Mouse (Mus musculus): ENCODE measurements at regions not wholly inside any gene's neighbourhood (a gene's known extent, or its start where the extent isn't known, plus 50 kb on each side); places are given as distances from the start of the nearest gene placed in this dataset.

DNA sequence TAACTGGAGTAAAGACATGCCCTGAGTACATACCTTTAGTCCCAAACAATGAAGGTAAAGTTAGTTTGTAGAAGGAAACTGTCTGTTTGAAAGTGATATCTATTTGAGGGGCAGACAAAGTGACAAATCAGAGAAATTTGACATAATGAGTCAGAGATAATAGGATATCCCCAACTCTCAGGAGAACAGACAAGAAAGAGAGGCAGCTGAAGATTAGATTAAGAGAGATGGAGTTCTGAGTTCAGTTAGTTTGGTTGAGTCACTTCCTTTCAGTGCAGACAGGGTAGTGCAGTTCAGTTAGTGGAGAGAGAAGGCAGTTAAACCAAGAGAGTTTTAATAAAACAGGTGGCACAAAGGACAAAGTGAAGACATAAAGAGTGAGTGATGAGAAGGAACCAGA, 477.4 kb upstream of the Diaph2 start:
- no peaks in the 10 kb centered on the region for H3K36me3 ChIP-seq (ENCODE audit: control insufficient read depth, insufficient read depth, low read length)
- H3K4me2 ChIP-seq (ENCODE audit: low read length), result no peak overlapping the region
- H3K27ac ChIP-seq (ENCODE audit: low read length), result no peak overlapping the region
- ATAC-seq, result no peak
- H3K9me3 ChIP-seq (replicated peaks; ENCODE audit: control insufficient read depth, low read length, poor library complexity, severe bottlenecking), result no peaks in the 10 kb centered on the region
- no peaks in the 10 kb centered on the region for H3K27me3 ChIP-seq (ENCODE audit: control insufficient read depth, insufficient read depth, low read depth, low read length)
- H3K4me1 ChIP-seq (ENCODE audit: control insufficient read depth, insufficient read depth, low read length), result no peaks in the 10 kb centered on the region
- H3K4me3 ChIP-seq (ENCODE audit: low read depth, low read length), result no peak overlapping the region
- H3K9ac ChIP-seq (ENCODE audit: low read depth, low read length), result no peak overlapping the region

DNA sequence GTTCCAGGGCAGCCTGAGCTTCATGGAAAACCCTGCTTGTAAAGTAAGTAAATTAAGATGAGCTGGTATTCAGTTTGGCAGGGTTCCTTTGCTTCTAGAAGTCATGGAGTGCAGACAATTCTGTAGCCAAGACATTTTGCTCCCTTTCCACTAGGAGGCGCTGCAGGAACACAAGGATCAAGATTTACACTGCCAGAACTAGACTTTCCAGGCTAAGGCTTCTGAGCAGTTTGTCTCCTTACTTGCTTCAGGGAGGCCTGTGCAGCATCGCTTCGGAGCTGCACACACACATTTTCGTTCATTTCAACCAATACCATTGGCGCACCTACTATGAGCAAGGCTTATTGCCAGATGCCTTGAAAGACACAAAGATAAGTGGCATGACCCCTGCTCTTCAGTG, 445.6 kb upstream of the Diaph2 start:
- WGBS, result 40% methylated on average over 5 of the region's 5 CpGs
- Histone ChIP-seq H3K9me3 (replicated peaks; ENCODE audit: control insufficient read depth, low read length, poor library complexity, severe bottlenecking) (no peaks in the 10 kb centered on the region), H3K9ac (ENCODE audit: low read depth, low read length) (no peak overlapping the region), H3K36me3 (ENCODE audit: control insufficient read depth, insufficient read depth, low read length) (no peaks in the 10 kb centered on the region), H3K4me2 (ENCODE audit: low read length) (no peak overlapping the region), H3K27ac (ENCODE audit: low read length) (no peak overlapping the region), H3K4me1 (ENCODE audit: control insufficient read depth, insufficient read depth, low read length) (no peaks in the 10 kb centered on the region), H3K4me3 (ENCODE audit: low read depth, low read length) (no peak overlapping the region), H3K27me3 (ENCODE audit: control insufficient read depth, insufficient read depth, low read depth, low read length) (no peaks in the 10 kb centered on the region)
- ATAC-seq, result peak; percentile 28; the same call in 1 of the 2 replicates

DNA sequence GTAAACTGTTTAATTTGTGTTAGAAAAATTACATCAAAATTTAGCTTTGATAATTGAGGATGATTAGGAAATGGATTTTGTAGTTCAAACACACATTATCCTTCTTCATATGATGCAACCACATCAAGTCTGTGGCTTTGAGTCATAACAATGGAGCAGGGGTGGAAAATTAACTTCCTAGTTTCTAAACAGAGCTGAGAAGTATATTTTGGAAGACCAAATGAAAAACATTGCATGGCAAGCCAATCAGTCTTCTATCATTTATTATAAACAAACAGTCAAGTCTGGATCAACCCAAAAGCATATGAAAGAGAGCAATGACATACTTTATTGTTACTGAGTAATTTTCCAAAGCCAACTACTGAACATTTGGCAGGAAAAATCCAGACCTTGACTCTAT, 440.2 kb upstream of the Diaph2 start:
- no peak overlapping the region for H3K27ac ChIP-seq (ENCODE audit: low read length)
- ATAC-seq, result no peak

DNA sequence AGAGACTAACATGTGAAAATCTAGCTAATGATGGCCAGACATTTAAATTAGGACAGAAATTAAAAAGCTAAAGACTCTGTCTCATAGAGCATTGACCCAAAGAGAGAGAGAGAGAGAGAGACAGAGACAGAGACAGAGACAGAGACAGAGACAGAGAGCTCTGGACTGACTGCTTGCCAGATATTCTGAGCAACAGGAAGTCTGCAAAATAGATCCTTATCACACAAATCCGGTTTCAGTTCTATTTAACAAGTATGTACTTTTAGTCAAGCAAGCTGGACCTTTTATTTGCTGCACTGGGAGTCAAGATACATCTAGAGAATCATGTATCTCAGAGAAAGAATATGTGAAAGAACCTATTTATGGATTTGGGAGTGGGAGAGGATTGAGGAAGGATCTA, 420.1 kb upstream of the Diaph2 start:
- ATAC-seq, result no peak
- Histone ChIP-seq H3K9me3 (replicated peaks; ENCODE audit: control insufficient read depth, low read length, poor library complexity, severe bottlenecking) (no peaks in the 10 kb centered on the region), H3K27ac (ENCODE audit: low read length) (no peak overlapping the region), H3K4me2 (ENCODE audit: low read length) (no peak overlapping the region), H3K4me1 (ENCODE audit: control insufficient read depth, insufficient read depth, low read length) (no peaks in the 10 kb centered on the region), H3K27me3 (ENCODE audit: control insufficient read depth, insufficient read depth, low read depth, low read length) (no peaks in the 10 kb centered on the region), H3K9ac (ENCODE audit: low read depth, low read length) (no peak overlapping the region), H3K4me3 (ENCODE audit: low read depth, low read length) (no peak overlapping the region), H3K36me3 (ENCODE audit: control insufficient read depth, insufficient read depth, low read length) (no peaks in the 10 kb centered on the region)
- 84% methylated on average over 1 of the region's 1 CpGs for WGBS

More for the DNA sequence above, 440.2 kb upstream of the Diaph2 start:
- no peaks in the 10 kb centered on the region for H3K9me3 ChIP-seq (replicated peaks; ENCODE audit: control insufficient read depth, low read length, poor library complexity, severe bottlenecking)
- H3K36me3 ChIP-seq (ENCODE audit: control insufficient read depth, insufficient read depth, low read length), result no peaks in the 10 kb centered on the region
- H3K27me3 ChIP-seq (ENCODE audit: control insufficient read depth, insufficient read depth, low read depth, low read length), result no peaks in the 10 kb centered on the region
- H3K4me2 ChIP-seq (ENCODE audit: low read length), result no peak overlapping the region
- H3K4me1 ChIP-seq (ENCODE audit: control insufficient read depth, insufficient read depth, low read length), result no peaks in the 10 kb centered on the region
- no peak overlapping the region for H3K4me3 ChIP-seq (ENCODE audit: low read depth, low read length)
- no peak overlapping the region for H3K9ac ChIP-seq (ENCODE audit: low read depth, low read length)

DNA sequence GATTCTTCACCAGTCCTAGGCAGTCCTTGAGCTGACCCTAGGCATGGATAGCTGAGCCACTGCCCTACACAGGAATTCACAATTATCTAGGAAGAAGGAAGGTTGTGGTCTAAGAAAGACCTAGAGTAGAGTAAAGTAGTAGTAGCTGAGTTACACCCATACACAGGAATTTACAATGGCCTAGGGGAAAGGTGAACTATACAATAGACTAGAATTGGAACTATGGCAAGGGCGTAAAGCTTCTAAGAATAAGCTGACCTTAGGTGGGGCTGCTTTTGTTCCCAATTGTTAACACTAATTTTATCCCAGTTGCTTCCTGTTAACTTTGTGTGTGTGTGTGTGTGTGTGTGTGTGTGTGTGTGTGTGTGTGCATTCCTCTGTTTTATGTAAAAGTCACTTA, 416.7 kb upstream of the Diaph2 start:
- Histone ChIP-seq H3K27ac (ENCODE audit: low read length) (no peak overlapping the region), H3K27me3 (ENCODE audit: control insufficient read depth, insufficient read depth, low read depth, low read length) (no peaks in the 10 kb centered on the region), H3K36me3 (ENCODE audit: control insufficient read depth, insufficient read depth, low read length) (no peaks in the 10 kb centered on the region), H3K9ac (ENCODE audit: low read depth, low read length) (no peak overlapping the region), H3K4me1 (ENCODE audit: control insufficient read depth, insufficient read depth, low read length) (no peaks in the 10 kb centered on the region), H3K9me3 (replicated peaks; ENCODE audit: control insufficient read depth, low read length, poor library complexity, severe bottlenecking) (no peaks in the 10 kb centered on the region), H3K4me3 (ENCODE audit: low read depth, low read length) (no peak overlapping the region), H3K4me2 (ENCODE audit: low read length) (no peak overlapping the region)
- no peak for ATAC-seq
- WGBS, result 88% methylated on average over 1 of the region's 1 CpGs

All from midbrain, embryonic 16.5 days (tissue).